8 mouse cellular contexts compared by ENCODE assay signal in the genomic region with DNA sequence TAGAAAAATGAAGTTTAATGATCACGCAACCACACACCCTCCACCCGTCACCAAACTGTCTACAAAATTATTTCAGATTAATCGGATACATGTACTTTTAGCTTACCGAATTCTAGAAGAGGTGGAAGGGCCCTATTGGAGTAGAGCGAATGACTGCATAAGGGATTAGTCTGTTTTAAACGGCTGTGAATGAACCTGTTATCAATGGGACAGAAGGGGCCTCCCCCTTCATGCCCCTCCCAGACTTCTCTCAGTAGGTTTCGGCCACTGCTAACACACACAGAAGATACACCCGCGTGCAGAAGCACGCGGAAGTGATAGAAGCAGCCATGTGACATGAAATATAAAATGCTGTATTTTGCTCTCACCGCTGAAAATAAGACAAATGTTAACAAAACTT. TPM values are rescaled to one million over a fixed set of nuclear protein-coding genes. Genes with fewer than 3 reads are reported as not detected.
A peak's percentile ranks its signal among the peaks of the same experiment; 100 is the strongest.
DNase-seq lines count a peak whose midpoint lies in the region; ATAC-seq and TF ChIP-seq lines count a peak whose summit lies in the region.

A gene (minus strand): TSS at position 150 of the 400 bp plus-strand sequence.

- DNase-seq in kidney, postnatal 0 days (ENCODE audit: low spot score), result no peak
- DNase-seq in kidney, adult 18-20 months, result no peak
- peak; percentile 95 for DNase-seq in MEL (ENCODE audit: low read depth, low spot score)
- no peak for DNase-seq in liver, adult 2 months (ENCODE audit: extremely low read depth, low read depth, low spot score)
- DNase-seq in left cerebral cortex, postnatal 36 days (ENCODE audit: low spot score in 2 of 2), result no peak
- no peak for DNase-seq in adrenal gland, postnatal 10 days

- H3K4me1 ChIP-seq in kidney, postnatal 0 days (replicated peaks; ENCODE audit: insufficient read depth, low read length), result peaks cover 5% of the 10 kb centered on the region; the same call in 1 of the 2 replicates
- peaks cover 0 to 3% of the 10 kb centered on the region in 2 experiments; a peak in 1 of 4 replicates for H3K4me1 ChIP-seq in MEL (ENCODE audit: control insufficient read depth in 1 of 2, insufficient read depth in 2 of 2, low read length in 2 of 2)
- no peaks in the 10 kb centered on the region for H3K4me1 ChIP-seq in liver, adult 2 months (ENCODE audit: control insufficient read depth, insufficient read depth, low read length)
- 0 out of 2 replicates have a peak, but pooled peaks cover 2% of the 10 kb centered on the region for H3K4me1 ChIP-seq in small intestine, adult 2 months (ENCODE audit: control insufficient read depth, insufficient read depth, insufficient read length, low read length)

- 14% methylated on average over 12 of the region's 12 CpGs for WGBS in kidney, postnatal 0 days
- whole genome bisulfite sequencing in liver, adult 2 months, result 40% methylated on average over 12 of the region's 12 CpGs
- WGBS in small intestine, adult 2 months, result 9% methylated on average over 12 of the region's 12 CpGs

- peaks cover 9% of the 10 kb centered on the region for H3K79me2 ChIP-seq in MEL (ENCODE audit: control insufficient read depth, insufficient read depth, low read length, poor library complexity)
- no peaks in the 10 kb centered on the region for H3K79me2 ChIP-seq in liver, adult 2 months (ENCODE audit: control insufficient read depth, insufficient read depth, low read length)

- TF ChIP-seq POLR2A in MEL (IDR thresholded peaks at IDR 0.05; ENCODE audit: control insufficient read depth in 1 of 2, insufficient read depth in 1 of 2, low read depth in 1 of 2, low read length in 2 of 2, poor library complexity in 1 of 2), result peak in 1 of 2 experiments; percentile 87; a peak in 2 of 4 replicates
- no peak for TF ChIP-seq POLR2A in liver, adult 2 months (IDR thresholded peaks at IDR 0.05; ENCODE audit: extremely low read depth, insufficient read depth, low read length)
- no peak for TF ChIP-seq POLR2A in small intestine, adult 2 months (IDR thresholded peaks at IDR 0.05; ENCODE audit: low read depth, low read length)

- H3K36me3 ChIP-seq in kidney, postnatal 0 days (ENCODE audit: insufficient read depth, low read length), result no peaks in the 10 kb centered on the region
- peaks cover 0 to 9% of the 10 kb centered on the region in 2 experiments; a peak in 2 of 4 replicates for H3K36me3 ChIP-seq in MEL (ENCODE audit: control insufficient read depth in 1 of 2, insufficient read depth in 2 of 2, low read length in 2 of 2)
- no peaks in the 10 kb centered on the region for H3K36me3 ChIP-seq in liver, adult 2 months (ENCODE audit: control insufficient read depth, insufficient read depth, low read length)
- no peaks in the 10 kb centered on the region for H3K36me3 ChIP-seq in small intestine, adult 2 months (ENCODE audit: control insufficient read depth, insufficient read depth, low read length)

- intact Hi-C loops in left cerebral cortex, postnatal 36 days (cut with DNase I), result loop anchor here (5.0 kb wide), 2 partner anchors 87 to 102 kb away; a partner anchor contains a TSS

- peak; percentile 36 to 52; a peak in 2 of 4 replicates for TF ChIP-seq EP300 in MEL (IDR thresholded peaks at IDR 0.05; ENCODE audit: low read depth in 1 of 2, low read length in 2 of 2)

- peak within 1 kb of the TSS; percentile 88 for H3K4me2 ChIP-seq in kidney, postnatal 0 days (ENCODE audit: low read length)

- H3K27ac ChIP-seq in kidney, postnatal 0 days, result peak within 1 kb of the TSS; percentile 86
- H3K27ac ChIP-seq in MEL (ENCODE audit: control insufficient read depth, low read depth, low read length), result peak within 1 kb of the TSS; percentile 86
- no peak within 1 kb of the TSS; the same call in 1 of the 2 replicates for H3K27ac ChIP-seq in liver, adult 2 months (replicated peaks; ENCODE audit: insufficient read depth, low read depth, low read length)
- no peak within 1 kb of the TSS for H3K27ac ChIP-seq in small intestine, adult 2 months (ENCODE audit: insufficient read depth, low read depth, low read length)

- no peaks in the 10 kb centered on the region for H3K27me3 ChIP-seq in kidney, postnatal 0 days (ENCODE audit: insufficient read depth, low read length)
- H3K27me3 ChIP-seq in MEL (ENCODE audit: control insufficient read depth in 1 of 2, insufficient read depth in 2 of 2, low read length in 2 of 2), result no peaks in the 10 kb centered on the region
- H3K27me3 ChIP-seq in liver, adult 2 months (ENCODE audit: control insufficient read depth, insufficient read depth, low read length), result no peaks in the 10 kb centered on the region
- H3K27me3 ChIP-seq in small intestine, adult 2 months (ENCODE audit: control insufficient read depth, insufficient read depth, low read length), result no peaks in the 10 kb centered on the region

- H3K9me3 ChIP-seq in kidney, postnatal 0 days (replicated peaks; ENCODE audit: low read length), result no peaks in the 10 kb centered on the region
- no peaks in the 10 kb centered on the region for H3K9me3 ChIP-seq in MEL (replicated peaks; ENCODE audit: insufficient read depth, low read length)

- no peak for ATAC-seq in kidney, postnatal 0 days (replicated peaks; ENCODE audit: low FRiP score, low read depth)
- 0 out of 2 replicates have a peak, but pooled peaks have one; percentile 7 for ATAC-seq in erythroid progenitor cell, adult 5-6 weeks (replicated peaks; ENCODE audit: low FRiP score, poor library complexity, severe bottlenecking)

- H3K4me3 ChIP-seq in kidney, postnatal 0 days (replicated peaks; ENCODE audit: low read depth, low read length), result peak within 1 kb of the TSS; percentile 70
- H3K4me3 ChIP-seq in MEL (ENCODE audit: control insufficient read depth in 1 of 2, insufficient read depth in 1 of 2, low read depth in 2 of 2, low read length in 2 of 2), result peak within 1 kb of the TSS; percentile 65 to 86
- H3K4me3 ChIP-seq in liver, adult 2 months (ENCODE audit: insufficient read depth, low read depth, low read length), result peak within 1 kb of the TSS; percentile 76
- H3K4me3 ChIP-seq in small intestine, adult 2 months (ENCODE audit: low read depth, low read length), result peak within 1 kb of the TSS; percentile 84

- no peak for TF ChIP-seq RAD21 in MEL (IDR thresholded peaks at IDR 0.05; ENCODE audit: low read depth, low read length)

- TF ChIP-seq CTCF in kidney, postnatal 0 days (IDR thresholded peaks at IDR 0.05; ENCODE audit: low read depth), result no peak
- TF ChIP-seq CTCF in MEL (IDR thresholded peaks at IDR 0.05 in 2 of 3, conservative IDR thresholded peaks at IDR 0.05 in 1 of 3; ENCODE audit: control insufficient read depth in 1 of 3, insufficient read depth in 1 of 3, low read depth in 2 of 3, low read length in 3 of 3, poor library complexity in 1 of 3, severe bottlenecking in 1 of 3), result no peak
- no peak for TF ChIP-seq CTCF in liver, adult 2 months (IDR thresholded peaks at IDR 0.05; ENCODE audit: low read depth, low read length)
- TF ChIP-seq CTCF in small intestine, adult 2 months (IDR thresholded peaks at IDR 0.05; ENCODE audit: extremely low read depth, insufficient read length, insufficient replicate concordance, low read depth, low read length), result no peak

- peak within 1 kb of the TSS; percentile 69 for H3K9ac ChIP-seq in kidney, postnatal 0 days (ENCODE audit: low read depth, low read length)
- peak within 1 kb of the TSS; percentile 89 for H3K9ac ChIP-seq in MEL (ENCODE audit: control insufficient read depth, low read depth, low read length, poor library complexity, severe bottlenecking)
- peak within 1 kb of the TSS; percentile 77 for H3K9ac ChIP-seq in liver, adult 2 months (ENCODE audit: low read depth, low read length)

TF ChIP-seq in MEL, 35 proteins besides CTCF, POLR2A, EP300 and RAD21 (continues in another document):
- TF ChIP-seq E2F4 (IDR thresholded peaks at IDR 0.05; ENCODE audit: borderline replicate concordance, low read depth, low read length), result peak; percentile 61; the same call in 1 of the 2 replicates
- TF ChIP-seq USF1 (IDR thresholded peaks at IDR 0.05; ENCODE audit: low read depth, low read length), result peak; percentile 88
- TF ChIP-seq NELFE (IDR thresholded peaks at IDR 0.05; ENCODE audit: low read depth, low read length), result peak; percentile 85
- TF ChIP-seq TCF12 (IDR thresholded peaks at IDR 0.05; ENCODE audit: low read depth, low read length), result peak; percentile 70
- TF ChIP-seq KAT2A (conservative IDR thresholded peaks at IDR 0.05; ENCODE audit: low read depth, low read length), result peak; percentile 53; the same call in 1 of the 2 replicates
- peak; percentile 99 for TF ChIP-seq MXI1 (IDR thresholded peaks at IDR 0.05; ENCODE audit: low read depth, low read length)
- TF ChIP-seq SMC3 (IDR thresholded peaks at IDR 0.05; ENCODE audit: low read depth, low read length), result no peak
- peak; percentile 78 for TF ChIP-seq GATA1 (IDR thresholded peaks at IDR 0.05; ENCODE audit: low read depth, low read length)
- peak; percentile 89; the same call in 1 of the 2 replicates for TF ChIP-seq POLR2AphosphoS2 (IDR thresholded peaks at IDR 0.05; ENCODE audit: low read length)
- peak; percentile 96 for TF ChIP-seq MAZ (IDR thresholded peaks at IDR 0.05; ENCODE audit: low read depth, low read length)
- no peak for TF ChIP-seq CHD2 (IDR thresholded peaks at IDR 0.05; ENCODE audit: low read length)
- TF ChIP-seq NRF1 (IDR thresholded peaks at IDR 0.05; ENCODE audit: insufficient read depth, low read depth, low read length, poor library complexity, severe bottlenecking), result 0 out of 2 replicates have a peak, but pooled peaks have one; percentile 16
- TF ChIP-seq ELF1 (IDR thresholded peaks at IDR 0.05; ENCODE audit: low read depth, low read length), result peak; percentile 88
- peak; percentile 100 for TF ChIP-seq MYC (IDR thresholded peaks at IDR 0.05; ENCODE audit: low read depth, low read length)
- no peak for TF ChIP-seq MEF2A (IDR thresholded peaks at IDR 0.05; ENCODE audit: extremely low read depth, insufficient replicate concordance, low read depth, low read length, poor library complexity, severe bottlenecking)
- no peak for TF ChIP-seq JUND (IDR thresholded peaks at IDR 0.05; ENCODE audit: low read depth, low read length)
- TF ChIP-seq POLR2AphosphoS5 (IDR thresholded peaks at IDR 0.05; ENCODE audit: borderline replicate concordance, low read depth, low read length), result peak; percentile 24; the same call in 1 of the 2 replicates

RNA-seq across cellular contexts. Expression of the gene that starts here (rescaled TPM):
- 8.6 and 9.9 TPM in 2 replicates for polyA plus RNA-seq in kidney, postnatal 0 days (2015; fragmentation: Nextera tagmentation; extraction: Ambion mirVana)
- 2.6 and 2.7 TPM in 2 replicates for total RNA-seq in MEL (2012; rRNA removed)
- 10 to 100 TPM in 1 of 2 experiments, not detected in 1; 10.0 TPM for polyA plus RNA-seq in MEL (2012; ENCODE audit: insufficient read depth in 1 of 2, insufficient read length in 2 of 2, low read depth in 1 of 2, low replicate concordance in 2 of 2, missing spikeins in 1 of 2)
- not detected in 2 replicates for total RNA-seq in erythroid progenitor cell, adult 5-6 weeks (2015; ENCODE audit: low replicate concordance)
- total RNA-seq in erythroid progenitor cell, adult 5-6 weeks (2017; ENCODE audit: low replicate concordance), result 1.6 and 6.5 TPM in 2 replicates
- total RNA-seq in liver, adult 2 months (2014; rRNA removed), result 0.09 and 0.34 TPM in 2 replicates
- 0.56 and 0.91 TPM in 2 replicates for polyA plus RNA-seq in liver, adult 2 months (2012; rRNA removed)
- 2.1 and 4.9 TPM in 2 replicates for polyA plus RNA-seq in small intestine, adult 2 months (2012; rRNA removed)
- 1 to 10 TPM; 6.8 to 6.9 TPM for total RNA-seq in left cerebral cortex, postnatal 36 days (2021)
- total RNA-seq in adrenal gland, postnatal 10 days (2021), result 1 to 10 TPM; 3.3 to 4.0 TPM

Comparison
In these comparisons a context has a peak if more than half of its experiments do, and no peak if none do; other contexts are left out.
1. H3K27ac ChIP-seq: peak in kidney, postnatal 0 days (single experiment) and MEL (single experiment); none in liver, adult 2 months (single experiment) and small intestine, adult 2 months (single experiment).
2. Peak in every context shown above with its lines, with median percentiles within 50 percentile points of each other: H3K4me3 ChIP-seq and H3K9ac ChIP-seq.